In genomic region chr16:9749661-9750060, GRCm38 (mm10) we compare ENCODE assay signal across 19 mouse cellular contexts.
"Had no signal": no experiment of that assay in that cellular context is flagged by ENCODE, and none has a peak within 500 bp of the region (broad histone marks: within the 10 kb centered on the region; RNA-seq: fewer than 3 reads in every experiment).

No protein-coding gene starts in this region.

- H3K9me3 ChIP-seq: lung, embryonic 15.5 days; midbrain, embryonic 10.5 days; midbrain, embryonic 12.5 days; neural tube, embryonic 13.5 days; neural tube, embryonic 15.5 days had no signal

- ATAC-seq: lung, postnatal 0 days; midbrain, embryonic 16.5 days had no signal

- H3K27me3 ChIP-seq: lung, embryonic 15.5 days; midbrain, embryonic 12.5 days; neural tube, embryonic 13.5 days; neural tube, embryonic 15.5 days had no signal

- H3K4me3 ChIP-seq: lung, embryonic 15.5 days; midbrain, embryonic 10.5 days; midbrain, embryonic 12.5 days; myocyte; neural tube, embryonic 13.5 days; neural tube, embryonic 15.5 days had no signal

- H3K4me1 ChIP-seq: lung, embryonic 15.5 days; midbrain, embryonic 10.5 days; midbrain, embryonic 12.5 days; neural tube, embryonic 13.5 days; neural tube, embryonic 15.5 days had no signal

- DNase-seq: lung, adult 2 months; lung, postnatal 4 days; midbrain, embryonic 14.5 days; retina, postnatal 1 day; right cerebral cortex, adult 18-20 months; right cerebral cortex, postnatal 25 days; right cerebral cortex, postnatal 4 days; spleen, adult 18-20 months; thymus, adult 18-20 months; thymus, postnatal 14 days; thymus, postnatal 36 days had no signal

- H3K4me2 ChIP-seq: lung, embryonic 15.5 days; midbrain, embryonic 12.5 days; neural tube, embryonic 13.5 days; neural tube, embryonic 15.5 days had no signal

- H3K9ac ChIP-seq: lung, embryonic 15.5 days; midbrain, embryonic 12.5 days; neural tube, embryonic 13.5 days; neural tube, embryonic 15.5 days had no signal

- H3K27ac ChIP-seq: lung, embryonic 15.5 days; midbrain, embryonic 10.5 days; midbrain, embryonic 12.5 days; neural tube, embryonic 13.5 days; neural tube, embryonic 15.5 days had no signal

- H3K36me3 ChIP-seq: lung, embryonic 15.5 days; midbrain, embryonic 10.5 days; midbrain, embryonic 12.5 days; neural tube, embryonic 13.5 days; neural tube, embryonic 15.5 days had no signal
